Mouse (Mus musculus) MEL (cell line): ENCODE measurements at regions not wholly inside any gene's neighbourhood (a gene's known extent, or its start where the extent isn't known, plus 50 kb on each side); places are given as distances from the start of the nearest gene placed in this dataset.

ENCODE experiments used
- DNase-seq: peaks from one replicate; pipeline ENCODE4 v3.0.0; 2011; ENCODE audit warnings: low read depth, low spot score
- H3K27ac ChIP-seq: 2 replicates; pipeline ENCODE4 v1.5.1; 2012; ENCODE audit warnings: low read depth, mild to moderate bottlenecking, control low read depth, low read length, moderate library complexity; ENCODE audit not compliant: control insufficient read depth
- H3K27me3 ChIP-seq, 2 experiments: fragments of 150-350 bp in 1 of 2; sonication (generic) in 1 of 2; 2 replicates each; pipeline ENCODE4 v1.6.1; 2012; ENCODE audit warnings: low read length in 2 of 2, mild to moderate bottlenecking in 2 of 2, improper control_type of control experiment in 1 of 2, moderate library complexity in 1 of 2; ENCODE audit not compliant: insufficient read depth in 2 of 2, control insufficient read depth in 1 of 2
- H3K36me3 ChIP-seq, 2 experiments: 2 replicates each; pipeline ENCODE4 v1.6.1; 2012 to 2014; ENCODE audit warnings: low read length in 2 of 2, improper control_type of control experiment in 1 of 2, inconsistent platforms in 1 of 2, mild to moderate bottlenecking in 1 of 2; ENCODE audit not compliant: insufficient read depth in 2 of 2, control insufficient read depth in 1 of 2
- H3K4me1 ChIP-seq, 2 experiments: fragments of 150-350 bp in 1 of 2; sonication (generic) in 1 of 2; 2 replicates each; pipeline ENCODE4 v1.6.1; 2012; ENCODE audit warnings: low read length in 2 of 2, improper control_type of control experiment in 1 of 2, mild to moderate bottlenecking in 1 of 2; ENCODE audit not compliant: insufficient read depth in 2 of 2, control insufficient read depth in 1 of 2
- H3K4me3 ChIP-seq, 2 experiments: fragments of 150-350 bp in 1 of 2; sonication (generic) in 1 of 2; 2 replicates each; pipeline ENCODE4 v1.5.1; 2012; ENCODE audit warnings: low read depth in 2 of 2, low read length in 2 of 2, mild to moderate bottlenecking in 2 of 2, moderate library complexity in 2 of 2, control low read depth in 1 of 2, improper control_type of control experiment in 1 of 2; ENCODE audit not compliant: control insufficient read depth in 1 of 2, insufficient read depth in 1 of 2
- H3K79me2 ChIP-seq: 2 replicates; pipeline ENCODE4 v1.6.1; 2012; ENCODE audit warnings: mild to moderate bottlenecking, low read length, moderate library complexity; ENCODE audit not compliant: control insufficient read depth, poor library complexity, insufficient read depth
- H3K9ac ChIP-seq: 2 replicates; pipeline ENCODE4 v1.6.1; 2012; ENCODE audit warnings: low read depth, mild to moderate bottlenecking, control low read depth, low read length, moderate library complexity; ENCODE audit not compliant: control insufficient read depth, poor library complexity, severe bottlenecking
- H3K9me3 ChIP-seq: fragments of 150-350 bp; sonication (generic); replicated peaks from 2 replicates; pipeline ENCODE4 v1.6.1; 2012; ENCODE audit warnings: mild to moderate bottlenecking, low read length, improper control_type of control experiment, moderate library complexity; ENCODE audit not compliant: insufficient read depth
- BHLHE40 ChIP-seq: IDR thresholded peaks from 2 replicates; pipeline ENCODE4 v1.6.1; 2012; ENCODE audit warnings: low read depth, mild to moderate bottlenecking, inconsistent platforms, low read length, improper control_type of control experiment, borderline replicate concordance
- CHD1 ChIP-seq: IDR thresholded peaks from 2 replicates; pipeline ENCODE4 v1.6.1; 2012; ENCODE audit warnings: low read depth, mild to moderate bottlenecking, inconsistent platforms, low read length, improper control_type of control experiment
- E2F4 ChIP-seq: IDR thresholded peaks from 2 replicates; pipeline ENCODE4 v1.6.1; 2011; ENCODE audit warnings: low read depth, low read length, improper control_type of control experiment, borderline replicate concordance
- EP300 ChIP-seq, 2 experiments: IDR thresholded peaks; 2 replicates each; pipeline ENCODE4 v1.6.1; 2011; ENCODE audit warnings: improper control_type of control experiment in 2 of 2, low read length in 2 of 2, low read depth in 1 of 2, mild to moderate bottlenecking in 1 of 2
- GABPA ChIP-seq: IDR thresholded peaks from 2 replicates; pipeline ENCODE4 v1.6.1; 2012; ENCODE audit warnings: low read depth, mild to moderate bottlenecking, inconsistent platforms, low read length, improper control_type of control experiment, moderate library complexity
- JUND ChIP-seq: IDR thresholded peaks from 2 replicates; pipeline ENCODE4 v1.6.1; 2011; ENCODE audit warnings: low read depth, mild to moderate bottlenecking, improper control_type of control experiment, low read length
- MAFK ChIP-seq: IDR thresholded peaks from 2 replicates; pipeline ENCODE4 v1.6.1; 2011; ENCODE audit warnings: low read depth, mild to moderate bottlenecking, low read length, improper control_type of control experiment, borderline replicate concordance
- MXI1 ChIP-seq: IDR thresholded peaks from 2 replicates; pipeline ENCODE4 v1.6.1; 2011; ENCODE audit warnings: mild to moderate bottlenecking, low read depth, low read length, improper control_type of control experiment
- MYC ChIP-seq: IDR thresholded peaks from 2 replicates; pipeline ENCODE4 v1.6.1; 2011; ENCODE audit warnings: low read depth, mild to moderate bottlenecking, low read length, improper control_type of control experiment, moderate library complexity
- NRF1 ChIP-seq: IDR thresholded peaks from 2 replicates; pipeline ENCODE4 v1.6.1; 2014; ENCODE audit warnings: low read depth, mild to moderate bottlenecking, inconsistent platforms, low read length, improper control_type of control experiment, moderate library complexity; ENCODE audit not compliant: poor library complexity, insufficient read depth, severe bottlenecking
- POLR2AphosphoS5 ChIP-seq: IDR thresholded peaks from 2 replicates; pipeline ENCODE4 v1.6.1; 2012; ENCODE audit warnings: low read depth, borderline replicate concordance, mild to moderate bottlenecking, inconsistent platforms, low read length, moderate library complexity, mixed read lengths
- RCOR1 ChIP-seq: IDR thresholded peaks from 2 replicates; pipeline ENCODE4 v1.6.1; 2012; ENCODE audit warnings: low read depth, mild to moderate bottlenecking, inconsistent platforms, low read length, improper control_type of control experiment
- SIN3A ChIP-seq: IDR thresholded peaks from 2 replicates; pipeline ENCODE4 v1.6.1; 2012; ENCODE audit warnings: low read length, improper control_type of control experiment, inconsistent platforms
- TCF12 ChIP-seq: IDR thresholded peaks from 2 replicates; pipeline ENCODE4 v1.6.1; 2014; ENCODE audit warnings: low read depth, mild to moderate bottlenecking, inconsistent platforms, low read length, improper control_type of control experiment, moderate library complexity
- USF1 ChIP-seq: IDR thresholded peaks from 2 replicates; pipeline ENCODE4 v1.6.1; 2014; ENCODE audit warnings: low read depth, mild to moderate bottlenecking, inconsistent platforms, low read length, improper control_type of control experiment, moderate library complexity
- ZMIZ1 ChIP-seq: IDR thresholded peaks from 2 replicates; pipeline ENCODE4 v1.6.1; 2012; ENCODE audit warnings: low read depth, mild to moderate bottlenecking, inconsistent platforms, low read length, improper control_type of control experiment, moderate library complexity
- ZNF384 ChIP-seq: IDR thresholded peaks from 2 replicates; pipeline ENCODE4 v1.6.1; 2012; ENCODE audit warnings: low read depth, mild to moderate bottlenecking, inconsistent platforms, low read length, improper control_type of control experiment

DNA sequence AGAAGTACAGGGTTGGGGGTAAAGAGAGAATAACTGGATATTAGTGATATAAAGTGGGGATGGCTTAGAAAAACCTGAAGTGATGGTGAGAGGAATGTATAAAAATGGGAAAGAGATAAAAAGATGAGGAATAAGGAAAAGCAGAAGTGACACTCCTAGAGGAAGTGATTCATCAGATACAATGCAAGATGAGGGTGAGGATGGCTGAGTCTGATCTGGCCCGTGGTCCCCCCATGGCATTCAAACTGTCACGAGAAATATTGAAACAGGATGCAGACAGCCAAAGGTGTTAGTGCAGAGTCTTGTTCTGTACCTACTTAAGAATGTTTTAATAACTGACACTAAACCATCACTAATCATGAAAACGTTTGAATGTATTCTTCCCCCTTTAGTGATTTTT is 56.2 kb upstream of the Kitl start:
- H3K79me2 ChIP-seq = no peaks in the 10 kb centered on the region
- no peaks in the 10 kb centered on the region for H3K27me3 ChIP-seq
- no peak overlapping the region for H3K4me3 ChIP-seq
- DNase-seq = no peak
- TF ChIP-seq ZMIZ1 (no peak), BHLHE40 (no peak), E2F4 (no peak), MXI1 (no peak), MAFK (no peak), USF1 (no peak), NRF1 (no peak)
- no peak overlapping the region for H3K27ac ChIP-seq
- H3K9ac ChIP-seq = no peak overlapping the region
- H3K36me3 ChIP-seq = no peaks in the 10 kb centered on the region
- no peaks in the 10 kb centered on the region for H3K4me1 ChIP-seq
- H3K9me3 ChIP-seq = no peaks in the 10 kb centered on the region

DNA sequence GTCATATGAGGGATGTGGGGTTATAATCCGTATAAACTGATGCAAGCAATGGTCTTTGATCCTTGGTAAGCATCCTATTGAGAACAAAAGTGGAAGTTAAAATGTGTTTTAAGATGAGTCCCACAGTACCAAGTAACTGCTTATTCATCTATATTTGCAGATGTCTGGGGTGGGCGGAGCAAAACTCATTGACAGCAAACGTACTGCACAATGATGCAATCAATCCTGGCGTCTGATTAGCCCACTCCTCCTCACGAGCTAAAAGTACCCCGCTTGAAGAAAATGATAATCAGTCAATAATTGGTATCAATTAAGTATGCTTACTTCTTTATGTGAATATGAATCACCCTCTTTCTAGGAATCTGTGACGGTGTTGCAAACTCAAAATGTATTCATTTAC is 62.9 kb upstream of the Kitl start:
- no peak overlapping the region for H3K4me3 ChIP-seq
- H3K4me1 ChIP-seq = no peaks in the 10 kb centered on the region
- TF ChIP-seq CHD1 = no peak
- TF ChIP-seq MXI1 = no peak
- TF ChIP-seq MYC = no peak
- DNase-seq = no peak
- H3K9ac ChIP-seq = no peak overlapping the region
- no peak overlapping the region for H3K27ac ChIP-seq
- H3K27me3 ChIP-seq = no peaks in the 10 kb centered on the region
- no peaks in the 10 kb centered on the region for H3K79me2 ChIP-seq
- no peaks in the 10 kb centered on the region for H3K9me3 ChIP-seq
- no peaks in the 10 kb centered on the region for H3K36me3 ChIP-seq

DNA sequence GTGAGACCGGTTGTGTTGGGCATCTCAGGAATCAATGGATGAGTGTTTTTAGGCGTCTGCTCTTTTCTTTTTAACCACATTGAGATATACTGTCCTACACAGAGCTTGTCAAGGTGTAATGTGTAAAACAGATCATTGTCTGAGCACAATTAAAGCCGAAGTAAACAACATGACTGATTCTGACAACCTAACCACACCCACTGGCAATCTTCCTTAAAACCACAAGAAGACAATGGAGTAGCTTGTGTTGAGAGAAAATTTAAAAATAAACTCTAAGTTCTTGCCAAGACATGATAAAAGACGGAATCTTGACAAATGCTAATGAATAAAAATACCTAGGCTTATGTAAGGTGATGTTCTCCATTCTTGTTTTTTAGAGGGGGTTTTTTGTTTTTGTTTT is 63.7 kb upstream of the Kitl start:
- Histone ChIP-seq H3K36me3 (no peaks in the 10 kb centered on the region), H3K4me3 (no peak overlapping the region), H3K4me1 (no peaks in the 10 kb centered on the region), H3K79me2 (no peaks in the 10 kb centered on the region), H3K9ac (no peak overlapping the region), H3K27me3 (no peaks in the 10 kb centered on the region), H3K27ac (no peak overlapping the region), H3K9me3 (no peaks in the 10 kb centered on the region)
- no peak for TF ChIP-seq RCOR1
- TF ChIP-seq GABPA = no peak
- no peak for TF ChIP-seq SIN3A
- TF ChIP-seq JUND = no peak
- TF ChIP-seq ZNF384 = no peak
- no peak for TF ChIP-seq EP300 (IDR thresholded peaks at IDR 0.05; ENCODE audit: low read depth in 1 of 2, low read length in 2 of 2)
- TF ChIP-seq POLR2AphosphoS5 = no peak
- no peak for TF ChIP-seq TCF12
- no peak for DNase-seq
